Mouse (Mus musculus): ENCODE results near the gene Exoc2.

DNA sequence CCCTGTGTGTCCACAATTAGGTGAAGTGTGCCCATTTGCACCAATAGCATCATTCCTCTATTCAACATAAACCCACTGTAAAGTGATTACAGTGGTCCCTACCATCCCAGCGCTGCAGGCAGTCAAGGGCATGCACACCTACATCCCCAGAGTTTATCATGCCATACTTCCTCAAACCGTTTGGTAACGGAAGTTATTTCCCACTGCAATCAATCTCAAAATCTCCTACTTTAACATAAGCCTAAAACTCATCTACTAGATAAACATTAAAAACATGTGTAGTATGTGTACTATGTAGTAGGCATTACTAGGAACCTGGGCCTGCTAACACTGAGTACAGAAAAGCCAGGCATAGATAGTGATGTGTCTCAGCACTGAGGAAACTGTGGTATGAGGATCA, 2.8 kb downstream of the Exoc2 start:
- TF ChIP-seq USF1 (IDR thresholded peaks at IDR 0.05; ENCODE audit: low read depth) (no peak), CTCF (IDR thresholded peaks at IDR 0.05; ENCODE audit: control insufficient read depth, insufficient read depth, insufficient read length) (no peak)

Data from C2C12 (cell line).